Mouse (Mus musculus): ENCODE results near the gene Fbxw11.

DNA sequence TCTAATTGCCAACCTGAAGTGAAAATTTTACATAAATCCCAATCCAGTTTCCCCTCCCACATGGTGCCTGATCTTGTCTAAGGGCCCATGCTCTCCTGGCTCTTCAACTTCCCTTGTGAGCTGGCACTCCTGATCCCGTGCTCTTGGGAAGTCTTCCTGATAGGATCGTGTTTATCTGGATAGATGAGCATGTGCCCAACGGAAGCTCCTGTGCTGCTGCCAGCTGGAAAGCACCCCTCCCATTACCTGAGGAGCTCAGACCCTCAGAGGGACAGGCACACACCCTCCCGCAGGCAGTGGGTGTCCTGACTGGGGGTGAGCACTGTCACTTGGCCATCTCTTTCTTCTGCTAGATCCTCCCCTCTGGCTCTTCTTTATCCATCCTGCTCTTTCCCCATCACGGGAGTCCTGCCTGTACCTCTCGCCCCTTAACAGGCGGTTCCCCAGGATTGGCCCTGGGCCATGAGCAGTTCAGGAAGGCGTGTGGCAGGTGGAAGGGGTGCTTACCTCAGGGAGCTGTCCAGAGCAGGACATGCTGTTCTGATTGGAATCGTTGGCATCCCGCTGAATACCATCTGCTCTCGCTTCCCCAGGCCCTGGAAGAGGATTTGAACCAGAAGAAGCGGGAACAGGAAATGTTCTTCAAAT lies 20.6 kb upstream of the Fbxw11 start:
- TF ChIP-seq CTCF (IDR thresholded peaks at IDR 0.05; ENCODE audit: low read depth, low read length) (no peak), POLR2A (IDR thresholded peaks at IDR 0.05; ENCODE audit: borderline replicate concordance, low read depth, low read length) (no peak)
